Mouse (Mus musculus) left cerebral cortex, adult 2 months (tissue): Measurements from ENCODE around the gene Tesk2. TPM values are rescaled to one million over a fixed set of nuclear protein-coding genes. Genes with fewer than 3 reads are reported as not detected.

ENCODE experiments used
- DNase-seq, 2 experiments: peaks; one replicate each; pipeline ENCODE4 v3.0.0; 2021 to 2022; ENCODE audit warnings: low spot score in 2 of 2, mixed read lengths in 1 of 2; ENCODE audit errors: extremely low spot score in 1 of 2
- H3K27ac ChIP-seq: fragments of 200-600 bp; 2 replicates; pipeline ENCODE4 v1.8.1; 2022
- H3K4me3 ChIP-seq: fragments of 200-600 bp; 2 replicates; pipeline ENCODE4 v1.8.1; 2022
- CTCF ChIP-seq: fragments of 200-600 bp; IDR thresholded peaks from 2 replicates; pipeline ENCODE4 v1.8.1; 2022; ENCODE audit warnings: antibody characterized with exemption, mild to moderate bottlenecking, moderate library complexity
- intact Hi-C: fragments of 180-260 bp; cut with DNase I; formaldehyde crosslinking; loops from one replicate; pipeline ENCODE4 v1.15.1; 2025
- total RNA-seq, 2 experiments: library from RNA; stranded (reverse); gene quantifications; 2 replicates each; pipeline ENCODE4 v1.2.3; 2021

The Tesk2 gene
- total RNA-seq, 2 experiments from 2014 or later: 3.8 to 4.6 TPM

GRCm38 (mm10) chr4:116692146-116692545 is 28.6 kb upstream of the Tesk2 start:
- DNase-seq: no peak
- TF ChIP-seq CTCF: no peak
- H3K27ac ChIP-seq: no peak overlapping the region
- H3K4me3 ChIP-seq: no peak overlapping the region
- intact Hi-C loops: no loop called here

GRCm38 (mm10) chr4:116693785-116694184 is 27.0 kb upstream of the Tesk2 start:
- Histone ChIP-seq H3K27ac (no peak overlapping the region), H3K4me3 (no peak overlapping the region)
- DNase-seq: no peak
- intact Hi-C loops: no loop called here
- no peak for TF ChIP-seq CTCF

- intact Hi-C loops: no loop called here
- TF ChIP-seq CTCF: no peak
- H3K27ac ChIP-seq: no peak overlapping the region
- DNase-seq: no peak
- H3K4me3 ChIP-seq: no peak overlapping the region
Observed at GRCm38 (mm10) chr4:116698693-116699342, 21.9 kb upstream of the Tesk2 start.

DNA sequence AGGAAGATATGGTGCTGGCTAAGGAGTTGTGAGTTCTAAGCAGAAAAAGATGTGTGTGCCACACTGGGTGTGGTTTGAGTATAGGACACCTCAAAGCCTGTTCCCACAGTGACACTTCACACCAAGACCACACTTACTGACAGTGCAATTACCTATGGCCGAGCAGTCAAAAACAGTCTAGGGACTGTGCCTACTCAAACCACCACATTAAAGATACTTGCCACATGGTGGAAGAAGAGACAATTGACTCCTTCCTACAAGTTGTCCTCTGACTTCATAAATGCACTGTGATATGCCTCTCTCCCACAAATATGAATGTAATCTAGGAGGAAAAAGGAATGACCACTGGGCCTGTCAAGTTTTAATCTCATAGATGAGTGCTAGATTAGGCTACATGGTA is 19.8 kb upstream of the Tesk2 start:
- no peak for TF ChIP-seq CTCF
- H3K4me3 ChIP-seq: no peak overlapping the region
- no peak for DNase-seq
- no peak overlapping the region for H3K27ac ChIP-seq
- intact Hi-C loops: no loop called here

GRCm38 (mm10) chr4:116703804-116704203 is 16.9 kb upstream of the Tesk2 start:
- H3K4me3 ChIP-seq: no peak overlapping the region
- intact Hi-C loops: no loop called here
- no peak overlapping the region for H3K27ac ChIP-seq
- TF ChIP-seq CTCF: peak; percentile 85
- peak; percentile 38 to 60 for DNase-seq

DNA sequence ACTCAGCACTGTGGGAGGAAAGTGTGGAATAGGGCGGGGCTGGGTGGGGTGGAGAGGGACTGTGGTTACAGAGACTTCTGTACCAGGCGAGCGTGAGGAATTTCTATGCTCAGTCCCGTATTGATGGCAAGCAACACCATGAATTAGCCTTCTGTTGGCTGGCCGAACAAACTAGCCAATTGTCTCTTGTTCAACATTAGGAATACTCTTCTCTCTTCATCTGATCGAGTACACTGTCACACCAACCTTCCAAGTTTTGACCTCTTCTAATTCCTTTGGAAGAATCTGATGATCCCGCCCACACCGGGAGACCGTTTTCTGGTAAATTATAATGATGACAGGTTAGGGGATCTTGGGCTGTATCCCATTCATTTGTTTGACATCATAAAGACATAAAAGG is 13.1 kb upstream of the Tesk2 start:
- peak overlapping the region; percentile 88 for H3K27ac ChIP-seq
- H3K4me3 ChIP-seq: peak overlapping the region; percentile 76
- TF ChIP-seq CTCF: no peak
- intact Hi-C loops: no loop called here
- no peak for DNase-seq

GRCm38 (mm10) chr4:116708201-116708764 is 12.5 kb upstream of the Tesk2 start, which contains the start of the genes Mmachc and Ccdc163:
TSS of gene Mmachc (minus strand) at chr4:116708406.
TSS of gene Ccdc163 (plus strand) at chr4:116708509.
- peak; percentile 85 to 92 for DNase-seq
- H3K27ac ChIP-seq: peak within 1 kb of the TSS; percentile 88
- H3K4me3 ChIP-seq: peak within 1 kb of the TSS; percentile 76
- peak; percentile 10 for TF ChIP-seq CTCF
- intact Hi-C loops: no loop called here

DNA sequence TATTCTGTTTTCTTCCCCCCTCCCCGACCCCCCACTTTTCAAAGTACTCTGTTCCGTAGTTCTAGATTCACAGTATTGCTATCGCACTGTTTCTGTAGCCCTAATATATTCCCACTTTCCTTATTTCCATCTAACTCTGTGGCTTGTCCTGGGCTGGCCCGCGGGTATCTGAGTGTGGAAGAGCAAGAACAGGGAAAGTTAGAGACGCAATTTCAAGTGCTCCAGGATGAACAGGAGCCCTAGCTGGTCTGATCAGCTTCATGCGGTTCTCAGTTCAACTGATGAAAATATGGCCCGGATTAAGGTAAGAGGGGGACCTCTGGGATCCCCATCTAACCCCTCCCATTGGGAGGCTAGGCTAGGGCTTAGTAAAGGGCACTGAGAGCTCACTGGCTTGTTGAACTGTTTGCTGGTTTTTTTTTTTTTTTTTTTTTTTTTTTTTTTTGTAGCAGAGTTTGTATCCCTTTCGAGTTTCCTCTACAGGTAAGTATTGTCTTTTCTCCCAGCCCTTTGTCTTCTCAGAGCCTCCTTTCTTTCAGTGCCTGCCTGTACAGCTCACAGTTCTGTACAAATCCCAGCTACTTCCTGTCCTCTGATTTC is 11.9 kb upstream of the Tesk2 start:
- Histone ChIP-seq H3K27ac (no peak overlapping the region), H3K4me3 (peak overlapping the region; percentile 53)
- no peak for DNase-seq
- no peak for TF ChIP-seq CTCF
- intact Hi-C loops: no loop called here

- no peak for TF ChIP-seq CTCF
- DNase-seq: no peak
- no peak overlapping the region for H3K4me3 ChIP-seq
- H3K27ac ChIP-seq: no peak overlapping the region
- intact Hi-C loops: no loop called here
Observed at GRCm38 (mm10) chr4:116710154-116710553, 10.6 kb upstream of the Tesk2 start.

DNA sequence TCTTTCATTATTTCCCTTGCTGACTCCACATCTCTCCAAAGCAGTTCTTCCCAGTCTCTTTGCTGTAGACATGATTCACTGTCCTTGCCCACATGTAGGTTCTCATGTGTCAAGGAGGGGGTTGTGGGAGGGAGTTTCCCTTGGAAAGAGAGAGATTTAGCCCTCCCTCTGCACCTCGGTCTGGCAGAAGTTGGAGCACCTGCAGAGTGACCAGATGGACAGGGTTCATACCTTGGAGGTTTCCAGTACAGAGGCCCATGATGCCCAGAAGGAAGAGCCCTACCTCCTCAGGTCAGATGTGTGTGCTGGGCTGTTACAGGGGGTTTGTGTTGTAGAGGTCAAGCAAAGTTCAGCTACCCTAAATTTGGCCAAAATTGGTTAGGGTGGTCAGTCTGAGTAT is 8.2 kb upstream of the Tesk2 start:
- no peak for TF ChIP-seq CTCF
- Histone ChIP-seq H3K27ac (no peak overlapping the region), H3K4me3 (no peak overlapping the region)
- DNase-seq: no peak
- intact Hi-C loops: no loop called here

DNA sequence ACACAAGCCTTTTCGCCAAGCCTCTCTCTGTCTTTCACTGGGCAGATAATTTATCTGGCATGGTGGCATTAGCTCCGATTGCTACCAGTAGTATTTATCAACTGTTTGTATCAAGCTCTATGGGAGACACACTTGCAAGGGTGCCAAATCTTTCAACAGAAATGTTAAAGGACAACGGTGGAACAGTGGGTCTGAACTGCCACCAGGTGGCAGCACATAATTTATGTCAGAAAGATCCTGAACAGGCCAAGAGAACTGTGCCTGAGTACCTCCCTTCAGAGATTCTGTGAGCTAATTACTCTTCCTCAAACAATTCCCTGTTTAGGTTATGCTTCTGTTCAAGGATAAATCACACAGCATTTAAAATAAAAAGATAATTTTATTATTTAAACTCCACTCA is 1.4 kb upstream of the Tesk2 start:
- DNase-seq: peak; percentile 55 to 63
- no peak overlapping the region for H3K4me3 ChIP-seq
- peak; percentile 90 for TF ChIP-seq CTCF
- no peak overlapping the region for H3K27ac ChIP-seq
- intact Hi-C loops: loop anchor here (1.0 to 5.0 kb wide), 2 partner anchors 70 to 273 kb away; partner anchors contain the start of gene Urod

- peak overlapping the region; percentile 76 for H3K27ac ChIP-seq
- intact Hi-C loops: no loop called here
- no peak for DNase-seq
- TF ChIP-seq CTCF: no peak
- peak overlapping the region; percentile 98 for H3K4me3 ChIP-seq
Observed at GRCm38 (mm10) chr4:116721098-116721628, 415 bp downstream of the Tesk2 start.
